Mouse (Mus musculus) hindbrain, embryonic 16.5 days (tissue): Measurements from ENCODE around the gene Krtap9-3. TPM values are rescaled to one million over a fixed set of nuclear protein-coding genes. Genes with fewer than 3 reads are reported as not detected.
"Not testable (repeated sequence)": the region's sequence is repeated elsewhere in the genome, so short reads cannot be mapped to it uniquely, and the experiment has no call there.

Experiments used
- ATAC-seq: fragments of 200-750 bp; cut with Nextera tagmentation; 2 replicates; pipeline ENCODE4 v1.8.0; 2017; ENCODE audit warnings: moderate TSS enrichment, moderate library complexity
- H3K27ac ChIP-seq: fragments of 300-500 bp; sonication (generic); 2 replicates; pipeline ENCODE4 v1.5.1; 2014; ENCODE audit warnings: low read depth, mild to moderate bottlenecking, control low read depth, low read length, moderate library complexity
- H3K27me3 ChIP-seq: fragments of 300-500 bp; sonication (generic); replicated peaks from 2 replicates; pipeline ENCODE4 v1.6.1; 2014; ENCODE audit warnings: low read length; ENCODE audit not compliant: control insufficient read depth, insufficient read depth
- H3K36me3 ChIP-seq: fragments of 300-500 bp; sonication (generic); 2 replicates; pipeline ENCODE4 v1.6.1; 2014; ENCODE audit warnings: mild to moderate bottlenecking, low read length, moderate library complexity, mixed read lengths; ENCODE audit not compliant: control insufficient read depth, insufficient read depth
- H3K4me1 ChIP-seq: fragments of 300-500 bp; sonication (generic); 2 replicates; pipeline ENCODE4 v1.6.1; 2014; ENCODE audit warnings: low read depth, low read length; ENCODE audit not compliant: control insufficient read depth, insufficient read depth
- H3K4me2 ChIP-seq: fragments of 300-500 bp; sonication (generic); 2 replicates; pipeline ENCODE4 v1.6.1; 2014; ENCODE audit warnings: mild to moderate bottlenecking, low read length, control low read depth, moderate library complexity
- H3K4me3 ChIP-seq: fragments of 300-500 bp; sonication (generic); 2 replicates; pipeline ENCODE4 v1.5.1; 2014; ENCODE audit warnings: mild to moderate bottlenecking, low read length, control low read depth, moderate library complexity
- H3K9ac ChIP-seq: fragments of 300-500 bp; sonication (generic); 2 replicates; pipeline ENCODE4 v1.6.1; 2014; ENCODE audit warnings: low read depth, mild to moderate bottlenecking, control low read depth, low read length, moderate library complexity
- H3K9me3 ChIP-seq: fragments of 300-500 bp; sonication (generic); 2 replicates; pipeline ENCODE4 v1.6.1; 2014; ENCODE audit warnings: mild to moderate bottlenecking, low read length, moderate library complexity; ENCODE audit not compliant: control insufficient read depth
- WGBS: fragments of 180-500 bp; shearing (Covaris S2); extraction: QIAGEN DNeasy Blood & Tissue Kit; methylation state at CpG from one replicate; pipeline ENCODE4 v1.1.7; 2014; 5-methylcytosine and 5-hydroxymethylcytosine counted together
- polyA plus RNA-seq: library from polyadenylated mRNA; unstranded; fragments of >200 nt; fragmentation: Nextera tagmentation; extraction: Ambion mirVana; gene quantifications from 2 replicates; pipeline ENCODE4 v1.2.1, GENCODE M21; 2015

The Krtap9-3 gene
- not detected in 2 replicates for polyA plus RNA-seq

DNA sequence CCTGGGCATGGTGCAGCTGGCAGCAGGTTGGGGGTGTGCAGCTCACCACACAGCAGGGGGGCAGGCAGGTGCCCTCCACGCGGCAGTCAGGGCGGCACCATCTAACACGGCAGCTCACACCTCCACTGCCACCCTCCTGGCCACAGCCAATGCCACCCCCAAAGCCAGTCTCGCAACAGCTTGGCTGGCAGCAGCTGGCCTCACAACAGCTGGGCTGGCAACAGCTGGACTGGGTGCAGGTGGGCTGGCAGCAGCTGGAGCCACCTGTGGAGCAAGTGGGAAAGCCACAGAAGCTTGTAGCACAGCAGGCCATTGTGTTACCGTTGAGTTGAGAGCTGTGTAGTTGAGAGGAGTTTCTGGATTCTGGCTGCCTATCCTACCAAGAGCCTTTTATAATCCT lies at the start of gene Krtap9-3:
Krtap9-3 (minus strand) TSS at position 364 of the 400 bp plus-strand sequence.
- H3K9me3 ChIP-seq, H3K36me3 ChIP-seq, H3K9ac ChIP-seq, ATAC-seq, H3K4me1 ChIP-seq, H3K27ac ChIP-seq, H3K4me2 ChIP-seq, H3K4me3 ChIP-seq, H3K27me3 ChIP-seq: not testable (repeated sequence)
- WGBS, result 76% methylated on average over 6 of the region's 6 CpGs

DNA sequence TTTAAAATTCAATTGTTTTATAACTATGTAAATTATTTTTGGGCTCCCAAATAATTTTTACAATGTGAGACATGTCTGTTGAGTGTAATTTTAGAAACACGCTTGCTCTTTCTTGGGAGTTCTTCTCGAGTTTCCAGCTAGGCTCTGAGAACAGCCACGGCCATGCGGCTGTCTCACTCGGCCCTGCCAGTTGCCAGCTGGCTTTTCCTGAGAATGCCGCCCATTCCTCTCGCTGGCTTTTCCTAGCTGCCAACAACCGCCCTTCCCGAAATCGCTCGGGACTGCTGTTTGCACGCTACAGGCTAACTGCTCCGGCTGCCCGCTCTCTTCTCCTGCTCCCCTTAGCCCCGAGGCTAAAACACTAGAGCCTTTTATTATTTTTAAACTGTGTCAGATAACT lies 48.5 kb upstream of the Krtap9-3 start:
- H3K9ac ChIP-seq, result no peak overlapping the region
- no peak overlapping the region for H3K4me3 ChIP-seq
- no peaks in the 10 kb centered on the region for H3K4me1 ChIP-seq
- 85% methylated on average over 15 of the region's 15 CpGs for WGBS
- H3K9me3 ChIP-seq, result no peaks in the 10 kb centered on the region
- H3K27ac ChIP-seq, result no peak overlapping the region
- ATAC-seq, result no peak
- no peaks in the 10 kb centered on the region for H3K27me3 ChIP-seq
- no peaks in the 10 kb centered on the region for H3K36me3 ChIP-seq
- no peak overlapping the region for H3K4me2 ChIP-seq

DNA sequence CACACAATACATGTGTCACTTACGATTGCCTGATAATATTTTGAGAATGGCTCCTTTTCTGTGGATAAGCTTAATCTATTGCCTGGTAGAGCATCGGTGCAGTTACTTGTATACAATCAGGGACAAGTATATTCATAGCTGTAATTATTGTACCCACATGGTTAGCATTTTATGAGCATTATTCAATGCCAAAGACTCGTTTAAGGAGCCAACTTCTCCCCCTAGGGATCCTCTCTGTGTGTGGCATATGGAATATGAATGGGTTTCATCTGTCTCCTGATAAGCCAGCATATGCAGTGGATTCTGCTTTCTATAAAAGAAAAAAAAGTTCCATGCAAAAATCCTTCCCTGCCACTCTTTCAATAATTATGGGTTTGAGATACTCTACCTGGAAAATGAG lies 46.4 kb upstream of the Krtap9-3 start:
- Histone ChIP-seq H3K9me3 (no peaks in the 10 kb centered on the region), H3K36me3 (no peaks in the 10 kb centered on the region), H3K27me3 (no peaks in the 10 kb centered on the region), H3K9ac (no peak overlapping the region), H3K4me2 (no peak overlapping the region), H3K4me3 (no peak overlapping the region), H3K4me1 (no peaks in the 10 kb centered on the region), H3K27ac (no peak overlapping the region)
- ATAC-seq, result no peak
- WGBS, result 51% methylated on average over 3 of the region's 3 CpGs

DNA sequence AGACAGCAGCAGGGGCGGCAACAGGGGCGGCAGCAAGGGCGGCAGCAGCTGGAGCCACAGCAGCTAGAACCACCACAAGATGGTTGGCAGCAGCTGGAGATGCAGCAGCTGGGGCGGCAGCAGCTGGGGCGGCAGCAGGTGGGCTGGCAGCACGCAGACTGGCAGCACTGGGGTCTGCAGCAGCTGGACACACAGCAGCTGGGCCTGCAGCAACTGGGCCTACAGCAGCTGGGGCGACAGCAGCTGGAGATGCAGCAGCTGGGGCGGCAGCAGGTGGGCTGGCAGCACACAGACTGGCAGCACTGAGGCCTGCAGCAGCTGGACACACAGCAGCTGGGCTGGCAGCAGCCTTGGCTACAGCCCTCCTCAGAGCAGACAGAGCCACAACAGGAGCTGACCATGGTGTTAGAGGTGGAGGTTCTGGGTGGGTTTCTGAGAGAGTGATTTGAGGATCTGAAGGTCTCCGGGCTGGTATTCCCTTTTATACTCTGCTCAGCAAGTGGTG lies 45.8 kb upstream of the Krtap9-3 start, which contains the start of gene Krtap4-7:
Krtap4-7 (minus strand) TSS at position 455 of the 505 bp plus-strand sequence.
- not testable (repeated sequence) for H3K4me1 ChIP-seq, H3K36me3 ChIP-seq, H3K27me3 ChIP-seq, H3K4me3 ChIP-seq, H3K9ac ChIP-seq, H3K9me3 ChIP-seq, ATAC-seq, H3K27ac ChIP-seq, H3K4me2 ChIP-seq
- 85% methylated on average over 6 of the region's 9 CpGs for WGBS

DNA sequence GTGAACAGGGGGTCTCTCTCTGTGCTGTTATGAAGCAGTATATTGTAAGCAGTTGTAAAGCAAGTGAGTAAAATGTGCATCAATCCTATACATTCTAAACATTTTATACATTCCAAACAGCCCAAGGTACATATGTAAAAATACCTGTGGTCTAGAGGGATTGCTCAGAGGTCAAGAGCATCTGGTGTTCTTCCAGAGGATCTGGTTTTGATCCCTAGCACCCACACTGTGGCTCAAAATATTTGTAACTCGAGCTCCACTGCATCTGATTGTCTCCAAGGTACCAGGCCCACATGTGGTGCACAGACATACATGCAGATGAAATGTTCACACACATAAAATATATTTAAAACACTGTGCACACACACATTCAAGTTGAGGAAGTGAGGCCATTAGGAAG lies 43.0 kb upstream of the Krtap9-3 start:
- Histone ChIP-seq H3K4me3 (no peak overlapping the region), H3K4me1 (no peaks in the 10 kb centered on the region), H3K4me2 (no peak overlapping the region), H3K27ac (no peak overlapping the region), H3K27me3 (no peaks in the 10 kb centered on the region), H3K9ac (no peak overlapping the region), H3K36me3 (no peaks in the 10 kb centered on the region), H3K9me3 (no peaks in the 10 kb centered on the region)
- 69% methylated on average over 1 of the region's 1 CpGs for WGBS
- ATAC-seq, result no peak

DNA sequence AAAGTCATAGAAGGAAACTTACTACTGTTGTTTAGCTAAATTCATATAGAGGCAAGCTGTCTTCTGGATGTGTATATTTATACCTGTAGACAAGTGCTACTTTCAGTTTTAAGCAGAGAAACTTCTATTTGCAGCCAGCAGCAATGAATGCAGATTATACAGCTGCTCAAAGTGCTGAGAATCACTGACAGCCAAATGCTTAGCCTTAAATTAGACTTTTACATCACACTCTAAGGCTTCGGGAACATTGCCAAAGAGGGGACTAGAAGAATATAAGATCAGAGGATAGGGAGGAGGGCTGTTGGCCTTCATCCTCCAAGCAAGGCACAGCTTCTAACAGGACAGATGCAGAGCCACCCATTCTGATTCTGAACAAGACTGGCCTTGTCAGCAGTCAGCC lies 39.2 kb upstream of the Krtap9-3 start:
- WGBS, result 63% methylated on average over 1 of the region's 1 CpGs
- no peak overlapping the region for H3K4me2 ChIP-seq
- no peak overlapping the region for H3K27ac ChIP-seq

DNA sequence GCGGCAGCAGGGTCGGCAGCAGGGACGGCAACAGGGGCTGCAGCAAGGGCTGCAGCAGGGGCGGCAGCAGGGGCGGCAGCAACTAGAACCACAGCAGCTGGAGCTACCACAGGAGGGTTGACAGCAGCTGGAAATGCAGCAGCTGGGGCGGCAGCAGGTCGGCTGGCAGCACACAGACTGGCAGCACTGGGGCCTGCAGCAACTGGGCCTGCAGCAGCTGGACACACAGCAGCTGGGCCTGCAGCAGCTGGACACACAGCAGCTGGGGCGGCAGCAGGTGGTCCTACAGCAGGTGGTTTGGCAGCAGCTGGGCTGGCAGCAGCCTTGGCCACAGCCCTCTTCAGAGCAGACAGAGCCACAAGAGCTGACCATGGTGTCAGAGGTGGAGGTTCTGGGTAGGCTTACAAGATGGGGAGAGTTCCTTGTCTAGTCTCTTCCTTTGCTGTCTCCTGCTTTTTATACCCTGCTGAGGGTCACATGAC lies 36.8 kb upstream of the Krtap9-3 start, which contains the start of gene Krtap4-2:
Krtap4-2 (minus strand) TSS at position 432 of the 482 bp plus-strand sequence.
- WGBS, result 39% methylated on average over 8 of the region's 8 CpGs

More for the DNA sequence above, 39.2 kb upstream of the Krtap9-3 start:
- H3K4me1 ChIP-seq, result no peaks in the 10 kb centered on the region
- H3K9ac ChIP-seq, result no peak overlapping the region
- no peak for ATAC-seq
- no peaks in the 10 kb centered on the region for H3K36me3 ChIP-seq
- no peaks in the 10 kb centered on the region for H3K9me3 ChIP-seq
- H3K27me3 ChIP-seq, result no peaks in the 10 kb centered on the region
- H3K4me3 ChIP-seq, result no peak overlapping the region

DNA sequence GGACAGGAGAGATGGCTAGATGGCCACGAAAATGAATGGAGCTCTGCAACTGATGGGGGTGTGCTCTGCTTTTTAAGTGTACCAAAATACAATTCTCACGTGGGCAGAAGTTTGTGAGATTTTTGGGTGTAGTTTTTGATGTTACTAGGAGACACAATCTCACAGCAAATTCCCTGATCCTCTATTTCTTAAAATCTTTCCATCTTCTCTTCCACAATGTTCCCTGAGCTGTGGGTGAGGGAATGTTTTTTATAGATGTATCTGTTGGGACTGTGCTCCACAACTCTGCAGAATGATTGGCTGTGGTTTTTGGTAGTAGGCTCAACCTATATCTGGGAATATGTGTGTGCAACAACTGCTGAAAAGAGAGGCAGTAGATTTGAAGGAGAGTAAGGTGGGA lies 35.4 kb upstream of the Krtap9-3 start:
- no peaks in the 10 kb centered on the region for H3K9me3 ChIP-seq
- no peaks in the 10 kb centered on the region for H3K27me3 ChIP-seq
- ATAC-seq, result no peak
- H3K4me3 ChIP-seq, result no peak overlapping the region
- no peaks in the 10 kb centered on the region for H3K4me1 ChIP-seq
- no peaks in the 10 kb centered on the region for H3K36me3 ChIP-seq
- H3K9ac ChIP-seq, result no peak overlapping the region
- H3K4me2 ChIP-seq, result no peak overlapping the region
- no peak overlapping the region for H3K27ac ChIP-seq
- WGBS, result 69% methylated on average over 2 of the region's 2 CpGs

More for the DNA sequence above, 36.8 kb upstream of the Krtap9-3 start, which contains the start of gene Krtap4-2:
- no peak for ATAC-seq
- no peaks in the 10 kb centered on the region for H3K9me3 ChIP-seq
- H3K4me1 ChIP-seq, result no peaks in the 10 kb centered on the region
- no peak within 1 kb of the TSS for H3K27ac ChIP-seq
- no peak within 1 kb of the TSS for H3K4me3 ChIP-seq
- H3K36me3 ChIP-seq, result no peaks in the 10 kb centered on the region
- H3K27me3 ChIP-seq, result no peaks in the 10 kb centered on the region
- no peak within 1 kb of the TSS for H3K9ac ChIP-seq
- H3K4me2 ChIP-seq, result no peak within 1 kb of the TSS

DNA sequence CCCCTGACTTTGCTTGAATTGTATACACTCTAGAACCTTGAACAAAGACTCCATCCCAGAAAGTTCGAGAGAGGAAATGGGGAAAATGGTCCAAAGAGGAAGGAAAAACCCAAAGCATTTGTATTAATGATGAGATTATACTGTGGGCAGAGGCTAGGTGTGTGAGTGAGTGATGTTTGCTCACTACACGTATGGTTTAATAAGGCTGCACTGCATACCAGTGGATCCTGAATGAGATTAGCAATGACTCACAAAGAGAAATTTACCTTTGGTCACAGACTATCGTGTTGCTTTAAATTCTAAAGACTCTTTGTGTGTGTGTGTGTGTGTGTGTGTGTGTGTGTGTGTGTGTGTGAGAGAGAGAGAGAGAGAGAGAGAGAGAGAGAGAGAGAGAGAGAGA lies 33.0 kb upstream of the Krtap9-3 start:
- ATAC-seq, result no peak
- Histone ChIP-seq H3K27me3 (no peaks in the 10 kb centered on the region), H3K9me3 (no peaks in the 10 kb centered on the region), H3K36me3 (no peaks in the 10 kb centered on the region), H3K4me3 (no peak overlapping the region), H3K4me2 (no peak overlapping the region), H3K9ac (no peak overlapping the region), H3K4me1 (no peaks in the 10 kb centered on the region), H3K27ac (no peak overlapping the region)
- 82% methylated on average over 3 of the region's 3 CpGs for WGBS
